Mouse (Mus musculus) adrenal gland, postnatal 14 days (tissue): ENCODE data around the gene Ccser1. TPM values are rescaled to one million over a fixed set of nuclear protein-coding genes. Genes with fewer than 3 reads are reported as not detected.
A peak's percentile ranks its signal among the peaks of the same experiment; 100 is the strongest.

ENCODE experiments used
- DNase-seq: peaks from one replicate; pipeline ENCODE4 v3.0.0; 2021; ENCODE audit warnings: mixed read lengths
- total RNA-seq: library from RNA; stranded (reverse); gene quantifications from 2 replicates; pipeline ENCODE4 v1.2.3, GENCODE M21; 2021

Gene Ccser1
- total RNA-seq, 1 experiment from 2014 or later, result 3.8 TPM

- DNase-seq, result no peak
These were observed 116.3 kb downstream of the Ccser1 start for GRCm38 (mm10) chr6:61296188-61297037.

GRCm38 (mm10) chr6:61300441-61300840 is 120.3 kb downstream of the Ccser1 start:
- no peak for DNase-seq

DNA sequence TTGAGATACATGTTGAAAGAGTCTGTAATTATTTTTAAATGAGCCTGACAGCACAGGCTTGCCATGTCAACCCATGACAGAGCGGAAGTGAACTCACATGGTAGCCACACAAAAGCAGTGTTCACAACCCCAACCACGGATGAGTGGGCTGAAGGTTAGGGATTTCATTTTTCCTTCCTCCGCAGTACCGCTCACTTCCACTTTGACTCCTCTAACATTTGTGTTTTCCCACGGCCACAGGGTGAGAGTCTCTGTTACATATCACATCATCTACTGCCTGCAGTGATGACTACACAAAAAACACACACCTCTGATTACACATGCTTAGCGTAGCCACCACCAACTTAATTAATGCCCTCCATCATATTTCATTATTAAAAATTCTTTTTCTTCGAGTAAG is 120.9 kb downstream of the Ccser1 start:
- no peak for DNase-seq

DNA sequence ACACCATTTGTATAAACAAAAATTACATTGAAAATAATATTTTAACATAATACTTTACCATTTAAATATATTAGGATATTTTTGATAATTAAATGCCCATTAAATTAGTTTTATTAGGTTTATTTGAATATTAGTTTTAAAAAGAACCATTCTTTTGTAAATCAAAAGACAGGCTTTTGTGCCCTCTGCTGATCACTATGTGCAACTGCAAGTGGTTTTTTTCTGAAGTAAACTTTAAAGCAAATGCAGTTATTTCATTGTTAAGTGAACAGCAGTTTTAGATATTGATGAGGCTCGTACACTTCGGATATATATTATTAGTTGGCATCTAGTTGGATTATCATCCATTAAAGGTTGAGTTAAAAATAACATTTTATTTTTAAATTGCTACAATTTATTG is 121.5 kb downstream of the Ccser1 start:
- no peak for DNase-seq

GRCm38 (mm10) chr6:61311324-61312091 is 131.4 kb downstream of the Ccser1 start:
- DNase-seq, result no peak

DNA sequence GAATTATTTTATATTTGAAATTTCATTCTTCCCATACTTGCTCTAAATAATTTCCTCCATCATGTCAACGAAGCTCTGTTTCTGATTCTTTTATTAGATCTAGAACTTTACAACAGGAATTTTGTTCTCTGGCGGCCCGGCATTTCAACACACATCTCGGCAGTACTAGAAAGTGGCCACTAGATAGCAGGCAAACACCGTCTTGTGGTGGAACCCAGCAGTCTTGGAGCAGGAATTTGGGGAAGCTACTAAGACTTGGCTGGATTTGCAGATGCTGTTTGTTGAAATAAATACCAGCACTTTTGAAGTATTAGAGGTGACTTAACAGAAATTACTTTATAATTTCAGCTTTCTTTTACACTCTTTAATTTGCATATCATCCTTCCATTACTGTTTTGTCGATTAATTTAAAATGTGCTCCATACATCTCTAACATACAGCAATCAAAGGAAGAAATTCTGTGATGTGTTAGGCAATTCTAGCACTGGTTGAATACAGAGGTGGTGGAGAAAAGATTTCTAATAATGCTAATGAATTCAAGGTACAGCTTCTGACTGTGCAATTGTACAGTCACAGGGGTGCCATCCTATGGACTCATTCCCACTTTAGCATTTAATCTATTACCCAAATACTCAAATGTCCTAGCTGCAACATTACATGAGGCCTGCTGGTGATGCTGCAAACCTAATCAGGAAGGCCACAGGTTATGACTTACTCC is 135.9 kb downstream of the Ccser1 start:
- DNase-seq, result peak; percentile 24

DNA sequence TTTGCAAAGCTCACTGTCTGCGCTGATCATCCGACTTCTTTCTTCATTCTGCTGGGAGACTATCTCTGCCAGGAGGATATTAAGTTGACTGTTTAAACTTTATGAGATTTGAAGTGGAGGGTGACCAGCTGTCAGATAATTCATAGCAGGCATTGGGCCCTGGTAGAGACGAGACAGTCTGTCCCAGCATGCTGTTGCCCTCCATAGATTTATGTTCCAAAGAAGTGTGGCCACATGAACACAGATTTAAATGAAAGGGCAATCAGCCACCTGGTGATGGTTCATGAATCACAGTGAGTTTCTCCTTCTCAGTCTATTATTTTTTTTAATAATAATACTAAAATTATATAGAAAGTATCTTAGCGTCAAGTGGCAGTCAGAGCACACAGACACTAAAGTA is 140.7 kb downstream of the Ccser1 start:
- no peak for DNase-seq

- no peak for DNase-seq
These were observed 142.2 kb downstream of the Ccser1 start for GRCm38 (mm10) chr6:61322328-61322727.

GRCm38 (mm10) chr6:61326131-61326530 is 146.0 kb downstream of the Ccser1 start:
- DNase-seq, result no peak

DNA sequence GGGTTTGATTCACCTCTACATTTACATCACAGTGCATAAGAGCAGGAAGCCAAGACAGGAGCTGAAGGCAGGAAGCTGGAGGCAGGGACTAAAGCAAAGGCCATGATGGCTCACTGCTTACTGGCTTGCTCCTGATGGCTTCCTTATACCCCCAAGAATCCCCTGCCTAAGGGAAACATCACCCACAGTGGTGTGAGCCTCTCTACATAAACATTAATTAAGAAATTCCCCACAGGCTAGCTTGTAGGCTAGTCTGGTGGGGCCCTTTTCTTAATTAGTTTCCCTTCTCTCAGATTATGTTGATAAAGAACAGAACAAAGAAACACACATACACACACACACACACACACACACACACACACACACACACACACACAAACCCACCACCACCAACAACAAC is 148.9 kb downstream of the Ccser1 start:
- no peak for DNase-seq

GRCm38 (mm10) chr6:61329593-61330540 is 149.7 kb downstream of the Ccser1 start:
- DNase-seq, result no peak

GRCm38 (mm10) chr6:61334466-61334865 is 154.3 kb downstream of the Ccser1 start:
- no peak for DNase-seq

GRCm38 (mm10) chr6:61347045-61347838 is 167.1 kb downstream of the Ccser1 start:
- no peak for DNase-seq

DNA sequence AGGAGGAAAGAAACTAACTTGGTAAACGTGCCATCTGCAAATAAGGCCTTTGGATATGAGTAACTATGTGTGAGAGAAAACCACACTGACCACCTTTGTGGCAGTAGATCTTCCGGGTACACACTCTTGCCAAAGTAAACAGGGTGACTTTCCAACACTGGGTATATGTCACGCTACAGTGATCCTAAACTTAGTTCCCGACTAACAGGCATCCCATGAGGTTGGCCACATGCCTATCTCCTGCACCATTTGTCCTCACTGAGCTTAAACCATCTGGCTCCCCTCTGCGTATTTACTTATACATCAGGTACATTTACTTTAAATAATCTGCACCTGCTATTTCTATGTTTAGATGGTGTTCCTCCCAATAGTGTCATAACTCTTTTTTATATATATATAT is 183.6 kb downstream of the Ccser1 start:
- DNase-seq, result no peak

GRCm38 (mm10) chr6:61382526-61382925 is 202.4 kb downstream of the Ccser1 start:
- no peak for DNase-seq

GRCm38 (mm10) chr6:61382991-61383390 is 202.9 kb downstream of the Ccser1 start:
- no peak for DNase-seq

DNA sequence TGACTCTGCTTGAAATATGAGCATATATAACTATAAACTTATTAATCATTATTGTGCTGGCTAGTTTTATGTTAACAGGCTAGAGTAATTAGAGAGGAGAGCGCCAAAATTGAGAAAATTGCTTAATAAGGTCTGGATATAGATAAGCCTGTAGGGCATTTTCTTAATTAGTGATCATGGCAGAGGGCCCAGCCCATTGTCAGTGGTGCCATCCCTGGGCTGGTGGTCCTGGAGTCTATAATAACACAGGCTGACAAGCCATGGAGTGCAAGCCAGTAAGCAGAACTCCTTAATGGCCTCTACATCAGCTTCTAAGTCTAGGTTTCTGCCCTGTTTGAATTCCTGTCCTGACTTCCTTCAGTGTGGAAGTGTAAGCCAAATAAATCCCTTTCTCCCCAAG is 206.9 kb downstream of the Ccser1 start:
- no peak for DNase-seq

- no peak for DNase-seq
These were observed 247.4 kb downstream of the Ccser1 start for GRCm38 (mm10) chr6:61427490-61427889.

DNA sequence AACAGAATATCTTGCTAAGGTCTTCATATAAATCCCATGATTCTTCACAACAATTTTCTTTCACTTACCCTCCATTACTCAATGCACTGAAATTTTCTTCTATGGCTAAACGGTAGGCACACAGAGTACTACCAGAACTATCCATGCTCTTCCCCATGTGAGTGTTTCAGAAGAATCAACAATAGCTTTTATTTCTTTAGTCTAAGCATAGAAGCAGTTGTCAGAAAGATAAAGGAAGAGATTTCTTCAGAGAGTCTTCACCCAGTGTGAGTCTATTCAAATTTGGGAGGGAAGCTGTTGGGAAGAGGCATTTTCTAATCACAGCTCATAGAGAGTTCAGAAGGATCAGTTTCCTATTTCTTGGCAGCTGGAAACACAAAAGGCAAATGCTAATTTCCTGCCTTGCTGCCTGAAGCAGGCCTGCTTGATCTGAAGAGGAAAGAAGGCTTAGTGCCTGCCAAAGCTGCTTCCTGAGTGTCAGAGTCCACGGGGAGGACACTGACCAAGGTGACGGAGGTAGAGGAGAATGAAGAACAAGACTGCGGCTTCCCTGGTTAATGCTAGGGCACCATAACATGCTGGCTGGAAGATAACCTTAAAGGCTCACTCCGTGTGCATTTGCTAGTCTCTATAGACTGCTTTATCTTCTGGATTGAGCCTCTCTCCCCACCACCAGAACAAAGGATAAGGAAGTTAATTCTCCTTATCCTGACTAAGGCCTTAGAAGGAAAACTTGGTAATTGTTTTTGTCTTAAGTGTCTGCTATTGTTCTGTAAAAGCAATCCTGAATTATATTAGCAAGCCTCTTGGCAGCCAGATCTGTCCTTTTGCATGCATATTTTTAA is 251.0 kb downstream of the Ccser1 start:
- peak; percentile 5 for DNase-seq

- DNase-seq, result no peak
These were observed 251.5 kb downstream of the Ccser1 start for GRCm38 (mm10) chr6:61431726-61431984.
